Mouse (Mus musculus): ENCODE measurements at regions not wholly inside any gene's neighbourhood (a gene's known extent, or its start where the extent isn't known, plus 50 kb on each side); places are given as distances from the start of the nearest gene placed in this dataset.
"Not testable (repeated sequence)": the region's sequence is repeated elsewhere in the genome, so short reads cannot be mapped to it uniquely, and the experiment has no call there.

DNA sequence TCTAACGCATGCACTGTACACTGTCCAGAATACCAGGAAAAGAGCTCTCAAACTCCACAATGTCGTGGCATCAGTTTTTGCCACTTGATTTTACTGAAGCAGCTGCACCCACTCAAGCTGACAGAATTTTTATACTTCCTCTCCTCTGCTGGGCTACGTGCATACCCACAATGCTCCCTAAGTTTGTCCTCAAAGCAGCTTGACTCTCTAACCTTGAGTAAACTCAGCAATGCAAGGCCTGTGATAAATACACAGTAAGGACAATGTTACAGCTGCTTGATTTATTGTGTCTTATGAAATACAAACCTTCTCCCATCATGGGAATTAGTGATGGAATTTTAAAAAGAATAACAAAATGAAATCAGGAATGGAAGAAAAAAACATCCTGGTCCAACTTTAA is 129.7 kb downstream of the Trmt11 start:
- DNase-seq (ENCODE audit: low spot score in 2 of 2), result no peak

DNA sequence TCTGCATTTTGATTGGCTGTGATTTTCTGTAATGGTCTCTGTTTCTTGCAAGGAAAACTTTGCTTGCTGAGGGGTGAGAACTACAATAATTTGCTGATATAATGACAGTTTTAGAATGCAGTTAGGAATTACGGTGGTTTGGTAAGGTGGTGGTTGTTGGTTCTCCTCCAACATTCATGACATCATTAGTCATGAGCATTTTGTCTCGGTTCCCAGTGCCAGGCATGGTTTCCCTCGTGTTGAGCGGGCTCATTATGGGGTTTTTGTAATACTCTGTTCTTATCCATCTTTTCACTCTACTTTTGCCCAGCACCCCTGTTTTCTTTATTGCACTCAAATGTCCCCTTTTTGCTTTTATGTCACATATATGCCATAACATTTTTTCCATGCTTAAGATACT is 149.9 kb downstream of the Trmt11 start:
- no peak for DNase-seq (ENCODE audit: low spot score in 2 of 2)

DNA sequence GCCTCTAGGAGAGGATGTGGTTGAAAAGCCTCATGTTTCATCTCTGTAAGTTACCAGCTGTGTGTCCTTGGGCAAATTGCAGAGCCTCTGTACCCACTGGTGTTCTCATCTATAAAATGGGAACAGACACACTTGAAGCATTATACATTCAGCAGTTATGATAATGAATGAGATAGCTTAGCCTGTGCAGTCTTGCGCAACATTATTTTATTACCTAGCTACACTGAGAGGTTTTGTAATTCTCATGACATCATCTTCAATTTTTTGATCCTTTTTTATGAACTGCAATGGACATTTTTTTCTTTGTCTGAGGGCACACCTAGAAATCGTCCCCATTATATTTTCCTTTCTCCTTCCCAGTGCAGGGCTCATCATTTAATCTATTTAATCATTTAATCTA is 153.5 kb downstream of the Trmt11 start:
- no peak for DNase-seq (ENCODE audit: low spot score in 2 of 2)

GRCm38 (mm10) chr10:30446572-30446971 is 154.0 kb downstream of the Trmt11 start:
- no peak for DNase-seq (ENCODE audit: low spot score in 2 of 2)

- DNase-seq (ENCODE audit: low spot score in 2 of 2), result no peak
Measured at GRCm38 (mm10) chr10:30439802-30440201, 160.7 kb downstream of the Trmt11 start.

GRCm38 (mm10) chr10:30426420-30426923 is 174.1 kb downstream of the Trmt11 start:
- no peak for DNase-seq (ENCODE audit: low spot score in 2 of 2)

- DNase-seq (ENCODE audit: low spot score in 2 of 2), result peak in 1 of 2 experiments; percentile 26
Measured at GRCm38 (mm10) chr10:30419391-30420043, 181.0 kb downstream of the Trmt11 start.

GRCm38 (mm10) chr10:30416314-30416713 is 184.2 kb downstream of the Trmt11 start:
- no peak for DNase-seq (ENCODE audit: low spot score in 2 of 2)

GRCm38 (mm10) chr10:30411736-30412135 is 188.8 kb downstream of the Trmt11 start:
- no peak for DNase-seq (ENCODE audit: low spot score in 2 of 2)

GRCm38 (mm10) chr10:30405669-30406393 is 194.7 kb downstream of the Trmt11 start:
- no peak for DNase-seq (ENCODE audit: low spot score in 2 of 2)

GRCm38 (mm10) chr10:30370542-30370941 is 170.2 kb upstream of the Cenpw start:
- DNase-seq (ENCODE audit: low spot score in 2 of 2), result no peak

GRCm38 (mm10) chr10:30360811-30361210 is 160.5 kb upstream of the Cenpw start:
- DNase-seq (ENCODE audit: low spot score in 2 of 2), result not testable (repeated sequence)

DNA sequence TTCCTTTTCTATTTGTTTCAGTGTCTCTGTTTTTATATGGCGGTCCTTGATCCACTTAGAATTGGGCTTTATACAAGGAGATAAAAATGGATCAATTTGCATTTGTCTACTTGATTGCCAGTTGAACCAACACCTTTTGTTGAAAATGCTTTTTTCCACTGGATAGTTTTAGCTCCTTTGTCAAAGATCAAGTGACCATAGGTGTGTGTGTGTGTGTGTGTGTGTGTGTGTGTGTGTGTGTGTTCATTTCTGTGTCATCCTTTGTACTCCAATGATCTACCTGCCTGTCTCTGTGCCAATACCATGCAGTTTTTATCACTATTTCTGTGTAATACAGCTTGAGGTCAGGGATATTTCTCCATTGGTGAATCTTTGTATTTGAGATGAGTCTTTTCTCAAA is 158.7 kb upstream of the Cenpw start:
- DNase-seq (ENCODE audit: low spot score in 2 of 2), result no peak

DNA sequence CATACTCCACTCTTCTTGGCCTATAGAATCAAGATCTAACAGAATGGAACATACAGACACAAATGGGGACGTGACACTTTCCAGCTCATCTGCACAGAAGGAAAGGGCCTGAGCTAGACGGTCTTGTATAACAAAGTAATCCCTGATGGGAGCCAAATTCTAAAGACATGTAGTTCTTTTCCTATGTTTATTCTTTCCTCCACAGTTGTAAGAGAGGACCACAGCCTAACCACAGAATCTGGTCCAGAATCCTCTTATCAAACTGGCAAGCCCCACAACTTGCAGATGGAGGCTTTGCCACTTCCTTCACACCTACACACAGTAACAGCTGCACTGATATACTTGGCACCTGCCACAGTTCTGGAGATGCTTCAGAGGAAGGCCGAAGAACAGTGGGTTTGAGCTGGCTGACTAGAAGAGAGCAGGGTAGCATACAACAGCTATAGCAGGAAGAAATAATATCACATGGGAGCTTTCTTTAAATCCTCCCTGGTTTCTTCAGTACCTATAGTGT is 142.7 kb upstream of the Cenpw start:
- peak; percentile 51 to 74 for DNase-seq (ENCODE audit: low spot score in 2 of 2)

DNA sequence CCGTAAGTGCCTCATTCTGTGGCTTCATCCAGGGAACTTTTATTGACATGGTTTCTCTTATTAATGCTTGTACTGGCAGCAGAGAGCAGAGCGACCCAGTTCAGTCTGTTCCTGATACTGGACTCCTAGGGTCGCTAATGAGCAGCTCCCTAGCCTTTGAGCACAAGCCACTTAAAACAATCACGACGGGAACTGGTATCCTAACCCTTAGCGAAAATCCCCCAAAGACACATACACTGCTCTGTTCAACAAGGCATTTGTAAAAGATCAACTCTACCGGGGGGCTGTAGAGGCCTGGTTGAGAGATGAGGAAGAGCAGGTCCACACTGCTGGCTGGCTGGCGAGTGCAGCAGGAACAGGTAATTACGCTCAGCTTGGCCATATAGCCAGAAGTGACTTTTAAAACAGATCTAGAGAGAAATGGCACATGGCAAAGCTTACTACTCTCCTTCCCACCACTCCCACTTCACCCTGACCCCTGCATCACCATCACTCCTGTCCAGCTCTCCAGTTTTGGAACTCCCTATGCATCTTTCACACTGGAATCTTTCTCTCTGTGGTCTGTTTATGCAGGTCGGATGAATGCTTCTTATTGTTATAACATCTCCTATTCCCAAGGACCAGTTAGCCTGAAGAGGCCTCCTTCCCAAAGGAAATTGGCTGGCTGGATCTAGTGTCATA is 128.1 kb upstream of the Cenpw start:
- DNase-seq (ENCODE audit: low spot score in 2 of 2), result no peak

DNA sequence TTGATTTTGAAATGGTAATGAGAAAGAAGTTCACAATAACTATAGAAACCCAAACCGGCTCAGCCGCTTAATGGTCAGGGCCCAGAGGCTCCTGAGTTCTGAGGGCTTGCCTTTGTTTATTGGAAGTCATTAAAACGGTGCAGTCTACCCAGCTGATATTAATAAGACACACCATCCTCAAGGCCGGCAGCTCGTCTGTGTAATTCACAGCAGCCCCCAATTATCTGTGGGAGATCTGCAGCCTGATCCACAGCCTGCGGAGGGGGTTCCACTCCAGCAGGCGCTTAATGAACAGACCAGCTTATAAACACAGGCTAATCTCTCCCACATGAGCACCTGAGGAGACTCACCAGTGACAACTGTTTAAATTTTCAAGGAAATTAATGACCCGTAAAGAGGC is 127.5 kb upstream of the Cenpw start:
- no peak for DNase-seq (ENCODE audit: low spot score in 2 of 2)

GRCm38 (mm10) chr10:30326861-30327260 is 126.5 kb upstream of the Cenpw start:
- DNase-seq (ENCODE audit: low spot score in 2 of 2), result no peak

DNA sequence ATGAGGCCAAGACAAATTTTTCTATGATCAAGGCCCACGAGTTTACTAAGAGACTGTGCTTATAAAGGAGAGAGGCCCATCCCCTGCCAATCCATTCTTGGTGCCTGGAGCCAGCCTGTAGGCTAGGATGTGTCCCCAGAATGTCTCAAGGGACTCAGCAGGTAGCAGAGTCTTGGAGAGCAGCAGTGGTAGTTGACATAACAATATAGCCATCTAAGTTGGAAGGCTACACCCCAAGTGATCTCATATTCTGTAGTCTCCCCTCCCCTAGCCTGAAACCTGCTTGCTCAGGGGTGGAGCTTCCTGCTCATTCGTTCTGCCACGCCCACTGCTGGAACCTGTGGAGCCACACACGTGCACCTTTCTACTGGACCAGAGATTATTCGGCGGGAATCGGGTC is 95.5 kb upstream of the Cenpw start:
- DNase-seq (ENCODE audit: low spot score in 2 of 2), result not testable (repeated sequence)

- no peak for DNase-seq (ENCODE audit: low spot score in 2 of 2)
Measured at GRCm38 (mm10) chr10:30281666-30282065, 81.3 kb upstream of the Cenpw start.

GRCm38 (mm10) chr10:30280451-30280850 is 80.1 kb upstream of the Cenpw start:
- DNase-seq (ENCODE audit: low spot score in 2 of 2), result no peak

- DNase-seq (ENCODE audit: low spot score in 2 of 2), result no peak
Measured at GRCm38 (mm10) chr10:30279978-30280377, 79.6 kb upstream of the Cenpw start.

GRCm38 (mm10) chr10:30278987-30279386 is 78.6 kb upstream of the Cenpw start:
- no peak for DNase-seq (ENCODE audit: low spot score in 2 of 2)
